Mouse (Mus musculus) liver, embryonic 13.5 days (tissue): ENCODE measurements around the gene Zfp628. TPM values are rescaled to one million over a fixed set of nuclear protein-coding genes. Genes with fewer than 3 reads are reported as not detected.

Experiments used
- ATAC-seq: fragments of 200-750 bp; cut with Nextera tagmentation; 2 replicates; pipeline ENCODE4 v1.8.0; 2017; ENCODE audit warnings: low read depth, mild to moderate bottlenecking, moderate number of reproducible peaks, moderate library complexity
- DNase-seq: peaks from one replicate; pipeline ENCODE4 v3.0.0; 2022
- H3K27ac ChIP-seq: fragments of 300-500 bp; sonication (generic); 2 replicates; pipeline ENCODE4 v1.5.1; 2015; ENCODE audit warnings: moderate library complexity, mild to moderate bottlenecking, inconsistent platforms
- H3K27me3 ChIP-seq: fragments of 300-500 bp; sonication (generic); 2 replicates; pipeline ENCODE4 v1.6.1; 2015; ENCODE audit warnings: mild to moderate bottlenecking, inconsistent platforms
- H3K36me3 ChIP-seq: fragments of 300-500 bp; sonication (generic); 2 replicates; pipeline ENCODE4 v1.6.1; 2015; ENCODE audit warnings: mild to moderate bottlenecking, inconsistent platforms
- H3K4me1 ChIP-seq: fragments of 300-500 bp; sonication (generic); replicated peaks from 2 replicates; pipeline ENCODE4 v1.6.1; 2015; ENCODE audit warnings: inconsistent platforms
- H3K4me2 ChIP-seq: fragments of 300-500 bp; sonication (generic); 2 replicates; pipeline ENCODE4 v1.6.1; 2015; ENCODE audit warnings: inconsistent platforms, mild to moderate bottlenecking, moderate library complexity
- H3K4me3 ChIP-seq: fragments of 300-500 bp; sonication (generic); replicated peaks from 2 replicates; pipeline ENCODE4 v1.5.1; 2015; ENCODE audit warnings: mild to moderate bottlenecking, inconsistent platforms
- H3K9ac ChIP-seq: fragments of 300-500 bp; sonication (generic); 2 replicates; pipeline ENCODE4 v1.6.1; 2015; ENCODE audit warnings: mild to moderate bottlenecking, inconsistent platforms
- H3K9me3 ChIP-seq: fragments of 300-500 bp; sonication (generic); replicated peaks from 2 replicates; pipeline ENCODE4 v1.6.1; 2016; ENCODE audit warnings: inconsistent platforms
- WGBS: fragments of 180-500 bp; shearing (Covaris S2); methylation state at CpG from one replicate; pipeline ENCODE4 v1.1.7; 2015; ENCODE audit not compliant: insufficient replicate concordance; 5-methylcytosine and 5-hydroxymethylcytosine counted together
- polyA plus RNA-seq: library from polyadenylated mRNA; unstranded; fragments of >200 nt; fragmentation: Nextera tagmentation; extraction: Ambion mirVana; gene quantifications from 2 replicates; pipeline ENCODE4 v1.2.1, GENCODE M21; 2015

Gene Zfp628
- polyA plus RNA-seq, 1 experiment from 2014 or later: 1.4 TPM

DNA sequence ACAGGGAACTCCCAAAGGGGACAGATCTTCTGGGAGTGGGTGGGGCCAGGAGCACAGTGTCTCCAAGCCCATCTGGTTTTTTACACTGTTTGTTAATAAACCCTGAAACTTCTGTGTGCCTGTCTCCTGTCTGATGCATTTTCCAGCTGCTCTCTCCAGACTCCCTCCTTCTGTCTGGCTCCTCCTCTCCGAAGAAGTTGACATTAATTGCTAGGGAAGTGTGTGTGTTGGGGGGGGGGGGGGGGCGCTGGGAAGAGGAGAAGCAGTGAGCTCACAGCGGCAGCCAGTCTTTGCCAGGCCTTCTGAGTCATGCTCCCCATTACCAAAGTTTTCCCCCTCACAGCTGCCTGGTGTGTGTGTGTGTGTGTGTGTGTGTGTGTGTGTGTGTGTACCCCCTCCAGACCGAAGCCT, 9.9 kb downstream of the Zfp628 start:
- Histone ChIP-seq H3K9me3 (no peaks in the 10 kb centered on the region), H3K9ac (no peak overlapping the region), H3K36me3 (peaks cover 12% of the 10 kb centered on the region), H3K27me3 (peaks cover 65% of the 10 kb centered on the region), H3K4me2 (no peak overlapping the region), H3K27ac (no peak overlapping the region), H3K4me3 (no peak overlapping the region), H3K4me1 (peaks cover 37% of the 10 kb centered on the region)
- DNase-seq (no peak), ATAC-seq (no peak)
- 24% methylated on average over 4 of the region's 4 CpGs for WGBS

DNA sequence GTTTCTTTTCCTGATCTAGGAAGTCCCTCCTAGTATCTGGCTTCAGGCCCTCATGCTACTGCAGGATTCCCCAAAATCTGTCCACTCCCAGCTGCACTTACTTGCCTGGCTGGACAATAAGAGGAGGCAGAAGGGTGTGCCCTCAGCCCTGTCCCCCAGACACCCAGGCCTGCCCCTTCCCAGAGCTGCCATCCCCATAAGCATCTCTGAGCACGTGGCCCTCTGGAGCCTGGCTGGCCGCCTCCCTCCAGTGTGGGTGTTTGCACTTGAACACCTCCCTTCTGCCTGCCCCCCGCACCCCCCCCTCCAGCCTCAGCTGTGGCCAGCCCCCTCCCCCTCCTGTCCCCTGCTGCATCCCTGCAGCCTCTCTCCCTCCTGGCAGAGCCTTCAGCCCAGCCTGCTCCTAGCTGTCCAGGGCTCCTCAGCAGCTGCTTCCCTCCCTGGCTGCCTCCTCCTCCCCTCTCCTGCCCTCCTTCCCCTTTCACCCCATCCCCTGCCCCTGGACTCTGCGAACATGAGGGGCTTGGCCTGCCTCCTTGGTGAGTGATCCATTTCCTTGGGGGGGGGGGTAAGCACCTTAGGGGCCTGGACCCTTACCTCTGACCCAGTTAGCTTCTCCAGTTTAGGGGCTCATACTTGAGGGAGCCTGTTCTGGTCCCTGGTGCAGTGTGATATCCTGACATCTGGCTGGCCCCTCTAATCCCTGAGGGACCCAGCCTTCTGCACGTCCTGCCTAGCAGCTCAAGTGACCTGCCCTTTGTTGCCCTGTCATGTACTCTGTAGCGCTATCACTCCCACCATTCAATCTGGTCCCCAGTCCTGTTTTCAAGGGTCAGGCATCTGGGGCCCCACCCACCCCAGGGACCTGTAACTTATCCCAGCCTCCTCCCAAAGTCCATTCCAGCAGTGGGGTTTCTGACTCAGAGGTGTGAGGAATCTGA, 10.7 kb downstream of the Zfp628 start, which contains the start of gene Ssc5d:
Gene Ssc5d, plus strand, starts transcription at position 345 of the 941 bp plus-strand sequence.
- DNase-seq: no peak

DNA sequence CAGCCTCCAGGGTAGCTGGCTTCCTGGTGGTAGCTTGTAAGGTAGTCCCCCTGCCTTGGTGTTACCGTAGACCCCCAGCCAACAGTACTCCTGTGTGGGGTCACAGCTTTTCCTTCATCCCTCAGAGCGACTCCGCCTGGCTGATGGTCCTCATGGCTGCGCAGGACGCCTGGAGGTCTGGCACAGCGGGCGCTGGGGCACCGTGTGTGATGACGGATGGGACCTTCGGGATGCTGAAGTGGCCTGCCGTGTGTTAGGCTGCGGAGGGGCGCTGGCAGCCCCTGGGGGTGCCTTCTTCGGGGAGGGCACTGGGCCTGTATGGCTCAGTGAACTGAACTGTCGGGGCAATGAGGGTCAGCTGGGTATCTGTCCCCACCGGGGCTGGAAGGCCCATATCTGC, 11.8 kb downstream of the Zfp628 start:
- Histone ChIP-seq H3K27me3 (peaks cover 61% of the 10 kb centered on the region), H3K9ac (no peak overlapping the region), H3K36me3 (no peaks in the 10 kb centered on the region), H3K4me1 (peaks cover 22% of the 10 kb centered on the region), H3K4me3 (no peak overlapping the region), H3K27ac (no peak overlapping the region), H3K9me3 (no peaks in the 10 kb centered on the region), H3K4me2 (no peak overlapping the region)
- ATAC-seq (no peak), DNase-seq (no peak)
- WGBS: 71% methylated on average over 16 of the region's 16 CpGs

More for the DNA sequence above, 10.7 kb downstream of the Zfp628 start, which contains the start of gene Ssc5d:
- no peak within 1 kb of the TSS for H3K9ac ChIP-seq
- H3K4me1 ChIP-seq: peaks cover 34% of the 10 kb centered on the region
- peaks cover 65% of the 10 kb centered on the region for H3K27me3 ChIP-seq
- no peaks in the 10 kb centered on the region for H3K9me3 ChIP-seq
- no peak within 1 kb of the TSS for H3K4me2 ChIP-seq
- WGBS: 30% methylated on average over 6 of the region's 6 CpGs
- ATAC-seq: no peak
- H3K4me3 ChIP-seq: no peak within 1 kb of the TSS
- peaks cover 4% of the 10 kb centered on the region for H3K36me3 ChIP-seq
- H3K27ac ChIP-seq: no peak within 1 kb of the TSS

DNA sequence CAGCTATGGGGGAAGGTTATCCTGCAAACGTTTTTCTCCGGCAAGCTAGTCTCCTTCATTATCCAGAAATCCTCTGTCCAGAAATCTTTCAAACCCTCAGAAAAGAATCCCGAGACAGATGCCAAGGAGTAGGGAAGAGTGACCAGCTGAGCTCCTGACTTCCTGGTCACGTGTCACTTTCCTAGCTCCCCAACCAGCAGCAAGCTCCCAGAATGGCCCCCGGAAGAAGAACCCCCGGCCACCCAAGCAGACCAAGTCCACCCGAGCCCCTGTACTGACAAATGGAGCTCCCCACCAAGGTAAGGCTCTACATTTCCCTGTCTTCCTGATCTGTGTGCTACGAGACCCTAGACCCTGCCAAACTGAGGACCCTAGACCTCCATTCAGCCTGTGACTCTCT, 12.7 kb downstream of the Zfp628 start:
- Histone ChIP-seq H3K27me3 (peaks cover 53% of the 10 kb centered on the region), H3K9me3 (no peaks in the 10 kb centered on the region), H3K27ac (no peak overlapping the region), H3K4me3 (no peak overlapping the region), H3K4me1 (peaks cover 18% of the 10 kb centered on the region), H3K9ac (no peak overlapping the region), H3K4me2 (no peak overlapping the region), H3K36me3 (no peaks in the 10 kb centered on the region)
- DNase-seq (no peak), ATAC-seq (no peak)
- 48% methylated on average over 8 of the region's 8 CpGs for WGBS

DNA sequence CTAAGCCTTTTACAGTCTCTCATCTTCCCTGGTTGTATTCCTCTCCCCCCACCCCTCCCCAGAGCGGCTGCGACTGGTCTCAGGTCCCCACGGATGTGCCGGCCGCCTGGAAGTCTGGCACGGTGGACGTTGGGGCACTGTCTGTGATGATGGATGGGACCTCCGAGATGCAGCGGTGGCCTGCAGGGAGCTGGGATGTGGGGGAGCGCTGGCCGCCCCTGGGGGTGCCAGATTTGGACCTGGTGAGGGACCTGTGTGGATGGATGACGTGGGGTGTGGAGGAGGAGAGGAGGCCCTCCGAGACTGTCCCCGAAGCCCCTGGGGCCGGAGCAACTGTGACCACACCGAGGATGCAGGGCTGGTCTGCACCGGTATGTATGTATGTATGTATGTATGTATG, 13.3 kb downstream of the Zfp628 start:
- 75% methylated on average over 17 of the region's 17 CpGs for WGBS
- Histone ChIP-seq H3K4me3 (no peak overlapping the region), H3K9me3 (no peaks in the 10 kb centered on the region), H3K27me3 (peaks cover 46% of the 10 kb centered on the region), H3K9ac (no peak overlapping the region), H3K36me3 (no peaks in the 10 kb centered on the region), H3K27ac (no peak overlapping the region), H3K4me2 (no peak overlapping the region), H3K4me1 (peaks cover 12% of the 10 kb centered on the region)
- DNase-seq (no peak), ATAC-seq (no peak)

DNA sequence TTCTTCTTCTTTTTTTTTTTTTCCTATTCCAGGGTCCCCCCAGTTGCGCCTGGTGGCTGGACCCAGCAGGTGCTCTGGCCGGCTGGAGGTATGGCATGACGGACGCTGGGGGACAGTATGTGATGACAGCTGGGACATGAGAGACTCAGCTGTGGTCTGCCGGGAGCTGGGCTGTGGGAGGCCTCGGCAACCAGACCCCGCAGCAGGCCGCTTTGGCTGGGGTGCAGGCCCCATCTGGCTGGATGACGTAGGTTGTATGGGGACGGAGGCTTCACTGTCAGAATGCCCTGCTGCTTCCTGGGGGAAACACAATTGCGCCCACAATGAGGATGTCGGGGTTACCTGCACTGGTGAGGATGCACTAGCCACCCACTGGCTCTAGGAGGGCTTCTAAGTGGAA, 18.1 kb downstream of the Zfp628 start:
- H3K27ac ChIP-seq: no peak overlapping the region
- no peak overlapping the region for H3K4me3 ChIP-seq
- ATAC-seq: no peak
- no peaks in the 10 kb centered on the region for H3K36me3 ChIP-seq
- H3K9me3 ChIP-seq: 0 out of 2 replicates have a peak, but pooled peaks cover 5% of the 10 kb centered on the region
- no peak for DNase-seq
- no peak overlapping the region for H3K9ac ChIP-seq
- no peaks in the 10 kb centered on the region for H3K27me3 ChIP-seq
- 70% methylated on average over 12 of the region's 12 CpGs for WGBS
- no peaks in the 10 kb centered on the region for H3K4me1 ChIP-seq
- H3K4me2 ChIP-seq: no peak overlapping the region

DNA sequence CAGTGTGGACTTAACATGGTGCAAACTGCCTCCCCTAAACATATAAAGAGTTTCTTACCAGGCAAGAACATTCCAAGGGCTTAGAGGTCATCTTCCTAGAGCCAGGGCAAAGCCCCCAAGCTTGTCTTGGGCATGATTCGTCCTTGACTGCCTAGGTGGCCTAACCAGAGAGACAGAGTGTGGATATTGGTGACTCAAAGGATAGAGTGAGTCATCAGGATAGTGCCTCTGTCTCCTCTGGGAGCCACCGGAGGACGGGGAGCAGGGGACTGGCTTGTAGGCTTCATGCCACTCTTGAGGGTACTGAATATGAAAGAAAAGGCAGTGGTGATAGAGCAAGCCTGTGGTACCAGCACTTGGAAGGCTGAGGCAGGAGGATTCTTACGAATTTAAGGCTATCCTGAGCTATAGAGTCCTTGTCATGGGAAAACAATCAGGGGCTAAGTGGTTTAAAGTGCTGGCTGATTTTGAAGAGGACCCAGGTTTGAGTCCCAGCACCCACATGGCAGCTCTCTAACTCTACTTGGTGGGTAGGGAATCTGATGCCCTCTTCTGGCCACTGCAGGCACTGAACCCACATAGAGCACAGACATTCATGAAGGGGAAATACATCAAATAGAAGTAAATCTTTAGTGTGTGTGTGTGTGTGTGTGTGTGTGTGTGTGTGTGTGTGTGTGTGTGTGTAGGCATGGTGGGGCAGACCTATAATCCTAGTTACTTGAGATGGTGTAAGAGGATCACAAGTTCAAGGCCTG, 19.3 kb downstream of the Zfp628 start:
- Histone ChIP-seq H3K4me1 (no peaks in the 10 kb centered on the region), H3K4me2 (no peak overlapping the region), H3K9ac (no peak overlapping the region), H3K27me3 (no peaks in the 10 kb centered on the region), H3K27ac (no peak overlapping the region), H3K4me3 (no peak overlapping the region), H3K9me3 (0 out of 2 replicates have a peak, but pooled peaks cover 5% of the 10 kb centered on the region), H3K36me3 (no peaks in the 10 kb centered on the region)
- ATAC-seq: no peak
- DNase-seq: no peak
- WGBS: 63% methylated on average over 4 of the region's 4 CpGs

DNA sequence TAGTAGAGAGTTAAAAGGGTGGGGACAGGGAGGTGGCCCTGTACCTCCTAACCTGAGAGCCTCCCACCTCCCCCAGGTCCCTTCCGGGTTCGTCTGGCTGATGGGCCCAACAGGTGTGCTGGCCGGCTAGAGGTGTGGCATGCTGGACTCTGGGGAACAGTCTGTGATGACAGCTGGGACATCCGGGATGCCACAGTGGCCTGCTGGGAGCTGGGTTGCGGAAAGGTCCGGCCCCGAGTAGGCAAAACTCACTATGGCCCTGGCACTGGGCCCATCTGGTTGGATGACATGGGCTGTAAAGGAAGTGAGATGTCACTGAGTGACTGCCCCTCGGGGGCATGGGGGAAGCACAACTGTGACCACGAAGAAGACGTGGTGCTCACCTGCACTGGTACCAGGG, 21.8 kb downstream of the Zfp628 start:
- ATAC-seq (no peak), DNase-seq (no peak)
- no peak overlapping the region for H3K4me3 ChIP-seq
- H3K27me3 ChIP-seq: no peaks in the 10 kb centered on the region
- H3K9ac ChIP-seq: no peak overlapping the region
- H3K4me2 ChIP-seq: no peak overlapping the region
- WGBS: 59% methylated on average over 10 of the region's 10 CpGs
- no peak overlapping the region for H3K27ac ChIP-seq
- no peaks in the 10 kb centered on the region for H3K36me3 ChIP-seq
- H3K9me3 ChIP-seq: 0 out of 2 replicates have a peak, but pooled peaks cover 5% of the 10 kb centered on the region
- H3K4me1 ChIP-seq: no peaks in the 10 kb centered on the region

DNA sequence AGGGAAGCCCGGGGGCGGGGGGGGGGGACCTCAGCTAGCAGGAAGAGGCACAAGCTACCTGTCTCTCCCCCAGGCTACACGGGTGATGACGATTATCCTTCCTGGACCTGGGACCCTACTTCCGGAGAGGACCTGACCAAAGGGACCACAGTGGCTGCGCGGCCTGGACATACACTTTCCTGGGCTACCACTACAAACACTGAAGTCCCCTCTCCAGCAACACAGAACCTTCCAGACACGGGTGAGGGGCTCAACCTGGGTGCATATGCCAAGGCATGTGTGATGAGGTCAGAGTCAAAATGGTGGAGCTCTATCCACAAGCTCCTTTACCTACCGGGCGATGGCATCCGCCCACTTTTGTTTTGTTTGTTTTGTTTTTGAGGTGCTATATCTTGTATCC, 22.4 kb downstream of the Zfp628 start:
- H3K4me1 ChIP-seq: no peaks in the 10 kb centered on the region
- H3K4me3 ChIP-seq: no peak overlapping the region
- H3K36me3 ChIP-seq: no peaks in the 10 kb centered on the region
- no peak overlapping the region for H3K4me2 ChIP-seq
- no peak overlapping the region for H3K9ac ChIP-seq
- no peak for DNase-seq
- no peaks in the 10 kb centered on the region for H3K27me3 ChIP-seq
- H3K9me3 ChIP-seq: 0 out of 2 replicates have a peak, but pooled peaks cover 5% of the 10 kb centered on the region
- no peak overlapping the region for H3K27ac ChIP-seq
- WGBS: 62% methylated on average over 11 of the region's 11 CpGs
- no peak for ATAC-seq

DNA sequence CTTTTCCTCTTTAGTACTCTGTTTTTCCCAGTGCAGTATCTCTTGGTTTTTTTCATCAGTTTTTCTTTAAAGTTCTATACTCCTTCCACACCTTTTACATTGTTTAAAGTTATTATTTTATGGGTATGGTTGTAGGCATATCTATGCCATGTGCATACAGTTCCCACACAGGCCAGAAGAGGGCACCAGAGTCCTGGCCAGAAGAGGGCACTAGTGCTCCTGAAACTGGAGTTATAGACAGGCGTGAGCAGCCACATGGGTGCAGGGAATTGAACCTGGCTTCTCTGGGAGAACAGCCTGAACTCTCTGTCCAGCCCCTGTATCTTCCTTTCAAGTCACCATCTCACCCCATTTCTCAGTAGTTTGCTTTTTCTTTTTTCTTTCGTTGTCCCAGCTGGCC, 23.4 kb downstream of the Zfp628 start:
- peak; percentile 59 for DNase-seq
- Histone ChIP-seq H3K36me3 (no peaks in the 10 kb centered on the region), H3K4me3 (no peak overlapping the region), H3K27me3 (no peaks in the 10 kb centered on the region), H3K27ac (no peak overlapping the region), H3K4me2 (no peak overlapping the region), H3K9me3 (0 out of 2 replicates have a peak, but pooled peaks cover 5% of the 10 kb centered on the region), H3K9ac (no peak overlapping the region), H3K4me1 (peaks cover 2% of the 10 kb centered on the region; the same call in 1 of the 2 replicates)
- 0 out of 2 replicates have a peak, but pooled peaks have one; percentile 40 for ATAC-seq
- 42% methylated on average over 2 of the region's 2 CpGs for WGBS

DNA sequence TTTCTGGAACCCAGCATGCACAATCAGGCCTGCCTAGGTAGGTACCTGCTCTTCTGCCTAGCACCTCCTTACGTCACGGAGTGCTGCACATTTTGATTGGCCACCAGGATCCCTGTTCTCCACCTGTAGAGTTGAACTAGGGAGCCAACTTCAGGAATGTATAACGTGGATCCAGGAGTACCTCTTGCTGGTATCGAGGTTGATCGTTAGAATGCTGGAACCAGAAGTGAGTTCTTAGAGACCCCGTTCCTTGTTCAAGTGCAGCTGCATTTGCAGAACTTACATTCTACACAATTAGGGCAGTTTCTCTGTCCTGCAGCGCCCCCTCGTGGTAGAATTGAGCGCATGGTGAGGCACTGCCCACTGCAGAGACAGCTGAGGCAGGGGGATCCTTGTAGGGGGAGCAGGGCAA, 25.1 kb downstream of the Zfp628 start:
- peak; percentile 63 for DNase-seq
- Histone ChIP-seq H3K4me2 (no peak overlapping the region), H3K9ac (no peak overlapping the region), H3K36me3 (no peaks in the 10 kb centered on the region), H3K9me3 (no peaks in the 10 kb centered on the region), H3K4me3 (no peak overlapping the region), H3K27ac (no peak overlapping the region), H3K4me1 (peaks cover 6% of the 10 kb centered on the region; the same call in 1 of the 2 replicates), H3K27me3 (peaks cover 3% of the 10 kb centered on the region; the same call in 1 of the 2 replicates)
- no peak; the same call in 1 of the 2 replicates for ATAC-seq
- 19% methylated on average over 9 of the region's 9 CpGs for WGBS
